Mouse (Mus musculus) adrenal gland, postnatal 4 days (tissue): ENCODE measurements at regions not wholly inside any gene's neighbourhood (a gene's known extent, or its start where the extent isn't known, plus 50 kb on each side); places are given as distances from the start of the nearest gene placed in this dataset.
"Not testable (repeated sequence)": the region's sequence is repeated elsewhere in the genome, so short reads cannot be mapped to it uniquely, and the experiment has no call there.

Experiments used
- DNase-seq, 2 experiments: peaks; one replicate each; pipeline ENCODE4 v3.0.0; 2021 to 2022; ENCODE audit warnings: low spot score in 2 of 2, mixed read lengths in 2 of 2

GRCm38 (mm10) chr8:20495542-20495941, 119.2 kb upstream of the Gm21119 start:
- not testable (repeated sequence) for DNase-seq

- not testable (repeated sequence) for DNase-seq
Observed at GRCm38 (mm10) chr8:20513920-20514319, 100.8 kb upstream of the Gm21119 start.

DNA sequence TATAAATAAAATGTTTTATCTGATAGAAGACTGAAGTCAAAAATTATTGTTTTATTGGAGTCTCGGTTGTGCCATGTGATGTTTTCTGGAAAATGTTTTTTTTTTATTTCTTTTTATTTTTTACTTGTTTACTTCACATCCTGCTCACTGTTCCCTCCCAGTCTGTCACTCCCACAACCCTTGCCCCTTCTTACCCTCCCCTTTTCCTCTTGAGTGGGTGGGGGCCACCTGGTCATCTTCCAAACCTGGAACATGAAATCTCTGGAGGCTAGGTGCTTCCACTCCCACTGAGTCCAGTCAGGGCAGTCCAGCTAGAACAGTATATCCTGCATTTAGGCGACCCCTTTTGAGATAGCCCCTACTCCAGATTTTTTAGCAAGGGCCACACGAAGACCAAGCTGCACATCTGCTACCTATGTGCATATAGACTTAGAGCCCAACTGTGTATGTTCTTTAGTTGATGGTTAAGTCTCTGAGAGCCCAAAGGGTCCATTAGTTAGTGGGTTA, 98.3 kb upstream of the Gm21119 start:
- not testable (repeated sequence) for DNase-seq

- DNase-seq = not testable (repeated sequence)
Observed at GRCm38 (mm10) chr8:20517551-20517950, 97.2 kb upstream of the Gm21119 start.

GRCm38 (mm10) chr8:20524539-20524938, 90.2 kb upstream of the Gm21119 start:
- DNase-seq = not testable (repeated sequence)

GRCm38 (mm10) chr8:20529048-20529447, 85.7 kb upstream of the Gm21119 start:
- DNase-seq = not testable (repeated sequence)

DNA sequence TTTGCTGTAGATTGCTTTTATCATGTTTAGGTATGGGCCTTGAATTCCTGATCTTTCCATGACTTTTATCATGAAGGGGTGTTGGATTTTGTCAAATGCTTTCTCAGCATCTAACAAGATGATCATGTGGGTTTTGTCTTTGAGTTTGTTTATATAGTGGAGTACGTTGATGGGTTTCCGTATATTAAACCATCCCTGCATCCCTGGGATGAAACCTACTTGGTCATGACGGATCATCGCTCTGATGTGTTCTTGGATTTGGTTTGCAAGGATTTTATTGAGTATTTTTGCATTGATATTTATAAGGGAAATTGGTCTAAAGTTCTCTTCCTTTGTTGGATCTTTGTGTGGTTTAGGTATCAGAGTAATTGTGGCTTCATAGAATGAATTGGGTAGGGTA, 75.7 kb upstream of the Gm21119 start:
- DNase-seq = not testable (repeated sequence)

DNA sequence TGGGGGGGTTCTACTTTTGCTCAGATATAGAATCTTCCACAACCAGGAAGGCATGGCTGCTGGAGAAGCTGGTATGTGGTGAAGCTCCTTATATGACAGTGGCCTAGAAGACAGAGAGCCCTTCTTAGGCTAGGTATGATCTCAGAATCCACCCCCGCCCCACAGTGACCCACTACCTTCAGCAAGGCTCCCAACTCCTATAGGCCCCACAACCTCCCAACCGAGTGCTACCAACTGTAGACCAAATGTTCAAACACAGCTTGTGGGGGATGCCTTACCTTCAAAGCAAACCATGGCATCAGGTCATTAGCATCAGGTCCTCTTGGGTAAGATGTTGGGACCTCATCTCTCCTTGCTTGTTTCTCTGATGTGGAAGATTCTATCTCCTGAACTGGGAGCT, 70.6 kb upstream of the Gm21119 start:
- peak in 1 of 2 experiments; percentile 2 for DNase-seq

DNA sequence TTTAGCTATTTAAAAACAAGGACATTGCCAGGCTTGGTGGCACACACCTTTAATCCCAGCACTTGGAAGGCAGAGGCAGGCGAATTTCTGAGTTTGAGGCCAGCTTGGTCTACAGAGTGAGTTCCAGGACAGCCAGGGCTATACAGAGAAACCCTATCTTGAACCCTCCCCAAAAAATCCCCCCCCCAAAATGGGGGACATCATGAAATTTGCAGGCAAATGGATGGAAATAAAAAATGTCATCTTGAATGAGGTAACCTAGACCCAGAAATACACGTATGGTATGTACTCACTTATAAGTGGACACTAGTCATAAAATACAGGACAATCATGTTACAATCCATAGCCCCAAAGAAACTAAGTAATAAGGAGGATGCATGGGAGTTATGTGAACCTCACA, 69.4 kb upstream of the Gm21119 start:
- DNase-seq = peak in 1 of 2 experiments; percentile 4

GRCm38 (mm10) chr8:20546401-20546800, 68.3 kb upstream of the Gm21119 start:
- DNase-seq = not testable (repeated sequence)

GRCm38 (mm10) chr8:20550054-20550778, 64.5 kb upstream of the Gm21119 start:
- DNase-seq = peak; percentile 65 to 68

DNA sequence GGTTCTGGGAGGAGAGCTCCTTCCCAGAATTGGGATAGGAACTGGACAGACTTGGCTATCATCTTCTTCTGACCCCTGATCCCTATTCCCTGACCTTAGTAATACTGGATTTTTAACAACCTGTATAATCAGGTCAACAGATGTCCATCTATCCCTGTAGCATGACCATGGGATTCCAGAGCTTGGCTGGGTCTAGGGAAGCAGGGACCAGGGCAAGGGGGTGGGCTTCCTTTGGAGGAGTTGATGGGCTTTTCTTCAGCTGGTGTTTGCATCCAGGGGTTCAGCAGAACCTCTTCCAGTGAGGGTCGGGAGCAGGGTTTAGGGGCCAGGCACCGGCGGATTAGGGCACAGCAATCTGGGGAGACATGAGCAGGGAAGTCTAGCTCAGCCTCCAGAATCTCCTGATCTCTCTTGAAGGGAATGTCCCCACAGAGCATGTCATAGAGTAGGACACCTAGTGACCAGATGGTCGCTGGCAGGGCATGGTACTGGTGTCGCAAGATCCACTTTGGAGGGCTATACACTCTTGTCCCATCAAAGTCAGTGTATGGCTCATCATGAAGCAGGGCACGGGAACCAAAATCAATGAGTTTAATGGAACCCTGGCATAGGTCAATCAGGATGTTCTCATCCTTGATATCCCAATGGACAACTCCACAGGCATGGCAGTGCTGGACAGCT, 58.1 kb upstream of the Gm21119 start:
- not testable (repeated sequence) for DNase-seq

- not testable (repeated sequence) for DNase-seq
Observed at GRCm38 (mm10) chr8:20557184-20557583, 57.5 kb upstream of the Gm21119 start.

DNA sequence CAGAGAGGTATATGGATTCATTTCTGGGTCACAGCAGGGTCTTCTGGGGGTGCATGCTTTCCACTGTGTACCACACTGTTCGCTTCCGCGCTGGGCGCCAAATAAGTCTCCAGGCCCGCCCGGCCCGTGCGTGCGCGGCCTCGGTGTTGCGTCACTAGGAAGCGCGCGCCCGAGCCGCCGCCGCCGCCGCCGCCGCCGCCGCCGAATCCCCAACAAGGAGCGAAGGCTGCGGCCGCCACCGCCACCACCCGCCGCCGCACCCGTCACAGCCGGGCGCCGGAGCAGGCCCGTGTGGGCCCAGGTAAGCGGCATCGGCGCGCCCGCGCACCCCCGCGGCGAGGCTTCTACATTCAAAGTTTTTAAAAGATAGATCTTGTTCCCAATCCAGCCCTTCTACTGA, 57.1 kb upstream of the Gm21119 start:
- peak; percentile 5 to 6 for DNase-seq
